Mouse (Mus musculus) liver, embryonic 14.5 days (tissue): ENCODE measurements around the gene Rxfp1. TPM values are rescaled to one million over a fixed set of nuclear protein-coding genes. Genes with fewer than 3 reads are reported as not detected.
A peak's percentile ranks its signal among the peaks of the same experiment; 100 is the strongest.

Experiments
- ATAC-seq: fragments of 200-750 bp; cut with Nextera tagmentation; 2 replicates; pipeline ENCODE4 v1.8.0; 2017; ENCODE audit warnings: moderate number of reproducible peaks, mild to moderate bottlenecking, moderate library complexity; ENCODE audit not compliant: insufficient read depth
- DNase-seq, 3 experiments: peaks; one replicate each; pipeline ENCODE4 v3.0.0-alpha.2; 2012 to 2013; ENCODE audit warnings: low read depth in 3 of 3, low spot score in 3 of 3
- H3K27ac ChIP-seq: fragments of 300-500 bp; sonication (generic); 2 replicates; pipeline ENCODE4 v1.5.1; 2014; ENCODE audit warnings: moderate library complexity, mild to moderate bottlenecking, control low read depth, inconsistent platforms
- H3K27me3 ChIP-seq: fragments of 300-500 bp; sonication (generic); 2 replicates; pipeline ENCODE4 v1.6.1; 2014; ENCODE audit warnings: mild to moderate bottlenecking, low read length, moderate library complexity; ENCODE audit not compliant: control insufficient read depth, insufficient read depth
- H3K36me3 ChIP-seq: fragments of 300-500 bp; sonication (generic); replicated peaks from 2 replicates; pipeline ENCODE4 v1.6.1; 2014; ENCODE audit warnings: low read depth; ENCODE audit not compliant: control insufficient read depth, insufficient read depth
- H3K4me1 ChIP-seq, 2 experiments: fragments of 200-500 bp in 1 of 2; fragments of 300-500 bp in 1 of 2; sonication (generic) in 1 of 2; replicated peaks; 2 replicates each; pipeline ENCODE4 v1.6.1; 2012 to 2014; ENCODE audit warnings: antibody characterized with exemption in 1 of 2, inconsistent platforms in 1 of 2, low read length in 1 of 2; ENCODE audit not compliant: control insufficient read depth in 2 of 2, insufficient read depth in 2 of 2
- H3K4me2 ChIP-seq: fragments of 300-500 bp; sonication (generic); 2 replicates; pipeline ENCODE4 v1.6.1; 2014; ENCODE audit warnings: low read depth, mild to moderate bottlenecking, control low read depth, moderate library complexity
- H3K4me3 ChIP-seq, 2 experiments: fragments of 200-500 bp in 1 of 2; fragments of 300-500 bp in 1 of 2; sonication (generic) in 1 of 2; 2 replicates each; pipeline ENCODE4 v1.5.1; 2012 to 2014; ENCODE audit warnings: low read depth in 2 of 2, low read length in 2 of 2, mild to moderate bottlenecking in 2 of 2, control low read depth in 1 of 2, inconsistent platforms in 1 of 2, moderate library complexity in 1 of 2; ENCODE audit not compliant: insufficient read depth in 1 of 2
- H3K9ac ChIP-seq: fragments of 300-500 bp; sonication (generic); replicated peaks from 2 replicates; pipeline ENCODE4 v1.6.1; 2014; ENCODE audit warnings: mild to moderate bottlenecking, control low read depth, moderate library complexity
- H3K9me3 ChIP-seq: fragments of 300-500 bp; sonication (generic); 2 replicates; pipeline ENCODE4 v1.6.1; 2016; ENCODE audit warnings: low read length, mixed read lengths; ENCODE audit not compliant: control insufficient read depth
- CTCF ChIP-seq: IDR thresholded peaks from 2 replicates; pipeline ENCODE4 v1.5.1; 2016; ENCODE audit warnings: antibody characterized with exemption, low read depth, control low read depth
- EP300 ChIP-seq: IDR thresholded peaks from 2 replicates; pipeline ENCODE4 v1.6.1; 2016; ENCODE audit warnings: antibody characterized with exemption, low read depth
- WGBS: fragments of 180-500 bp; shearing (Covaris S2); extraction: QIAGEN DNeasy Blood & Tissue Kit; methylation state at CpG from one replicate; pipeline ENCODE4 v1.1.7; 2014; ENCODE audit not compliant: insufficient replicate concordance; 5-methylcytosine and 5-hydroxymethylcytosine counted together
- polyA plus RNA-seq, 2 experiments: library from polyadenylated mRNA; depleted of rRNA in 1 of 2; stranded (reverse) in 1 of 2; unstranded in 1 of 2; fragments of >200 nt; fragmentation: Nextera tagmentation in 1 of 2; extraction: Ambion mirVana in 1 of 2; gene quantifications; 2 replicates each; pipeline versions ENCODE4 v1.2.1 to v1.2.3; 2012 to 2014

The Rxfp1 gene
- polyA plus RNA-seq, 2 experiments, result under 0.01 TPM; not detected in 1

- Histone ChIP-seq H3K9me3 (no peaks in the 10 kb centered on the region), H3K27me3 (no peaks in the 10 kb centered on the region), H3K27ac (no peak overlapping the region), H3K4me3 (no peak overlapping the region), H3K4me2 (no peak overlapping the region), H3K36me3 (no peaks in the 10 kb centered on the region), H3K4me1 (peaks cover under 1 to 8% of the 10 kb centered on the region in 2 experiments; a peak in 2 of 4 replicates), H3K9ac (no peak overlapping the region)
- no peak for TF ChIP-seq EP300
- no peak for TF ChIP-seq CTCF
- WGBS, result 67% methylated on average over 14 of the region's 14 CpGs
- DNase-seq (no peak), ATAC-seq (no peak)
Measured at GRCm38 (mm10) chr3:79726506-79727075, 11.1 kb downstream of the Rxfp1 start.

GRCm38 (mm10) chr3:79720756-79721484 is 16.8 kb downstream of the Rxfp1 start:
- Histone ChIP-seq H3K27ac (no peak overlapping the region), H3K27me3 (no peaks in the 10 kb centered on the region), H3K4me1 (peaks cover 7 to 17% of the 10 kb centered on the region in 2 experiments; a peak in 3 of 4 replicates), H3K9ac (no peak overlapping the region; the same call in 1 of the 2 replicates), H3K9me3 (no peaks in the 10 kb centered on the region), H3K36me3 (no peaks in the 10 kb centered on the region), H3K4me2 (peak overlapping the region; percentile 36), H3K4me3 (no peak overlapping the region)
- WGBS, result 35% methylated on average over 4 of the region's 4 CpGs
- peak; percentile 16 to 26 (median 17) for DNase-seq
- peak; percentile 93 for ATAC-seq
- TF ChIP-seq CTCF (no peak), EP300 (peak; percentile 74)

- Histone ChIP-seq H3K4me3 (no peak overlapping the region), H3K4me1 (no peaks in the 10 kb centered on the region), H3K4me2 (no peak overlapping the region), H3K27me3 (no peaks in the 10 kb centered on the region), H3K9me3 (no peaks in the 10 kb centered on the region), H3K36me3 (no peaks in the 10 kb centered on the region), H3K9ac (no peak overlapping the region), H3K27ac (no peak overlapping the region)
- TF ChIP-seq EP300, result no peak
- no peak for TF ChIP-seq CTCF
- 71% methylated on average over 8 of the region's 8 CpGs for WGBS
- ATAC-seq (no peak), DNase-seq (no peak)
Measured at GRCm38 (mm10) chr3:79706436-79706835, 31.2 kb downstream of the Rxfp1 start.

- ATAC-seq (no peak), DNase-seq (no peak)
- Histone ChIP-seq H3K9ac (no peak overlapping the region), H3K27me3 (no peaks in the 10 kb centered on the region), H3K9me3 (no peaks in the 10 kb centered on the region), H3K36me3 (no peaks in the 10 kb centered on the region), H3K4me1 (peaks cover 0 to 2% of the 10 kb centered on the region in 2 experiments; a peak in 2 of 4 replicates), H3K27ac (no peak overlapping the region), H3K4me3 (no peak overlapping the region), H3K4me2 (no peak overlapping the region)
- TF ChIP-seq CTCF, result no peak
- TF ChIP-seq EP300, result no peak
- 62% methylated on average over 4 of the region's 4 CpGs for WGBS
Measured at GRCm38 (mm10) chr3:79703135-79703534, 34.5 kb downstream of the Rxfp1 start.

GRCm38 (mm10) chr3:79691957-79692356 is 45.7 kb downstream of the Rxfp1 start:
- no peaks in the 10 kb centered on the region for H3K27me3 ChIP-seq
- no peak overlapping the region for H3K4me2 ChIP-seq
- no peak for TF ChIP-seq CTCF
- no peak for TF ChIP-seq EP300
- no peaks in the 10 kb centered on the region for H3K36me3 ChIP-seq
- H3K4me3 ChIP-seq, result no peak overlapping the region
- H3K9ac ChIP-seq, result no peak overlapping the region
- no peaks in the 10 kb centered on the region; the same call in 1 of the 2 replicates for H3K9me3 ChIP-seq
- no peaks in the 10 kb centered on the region for H3K4me1 ChIP-seq
- DNase-seq (no peak), ATAC-seq (no peak)
- H3K27ac ChIP-seq, result no peak overlapping the region
- WGBS, result 68% methylated on average over 2 of the region's 2 CpGs
